Mouse (Mus musculus): ENCODE measurements at regions not wholly inside any gene's neighbourhood (a gene's known extent, or its start where the extent isn't known, plus 50 kb on each side); places are given as distances from the start of the nearest gene placed in this dataset.

DNA sequence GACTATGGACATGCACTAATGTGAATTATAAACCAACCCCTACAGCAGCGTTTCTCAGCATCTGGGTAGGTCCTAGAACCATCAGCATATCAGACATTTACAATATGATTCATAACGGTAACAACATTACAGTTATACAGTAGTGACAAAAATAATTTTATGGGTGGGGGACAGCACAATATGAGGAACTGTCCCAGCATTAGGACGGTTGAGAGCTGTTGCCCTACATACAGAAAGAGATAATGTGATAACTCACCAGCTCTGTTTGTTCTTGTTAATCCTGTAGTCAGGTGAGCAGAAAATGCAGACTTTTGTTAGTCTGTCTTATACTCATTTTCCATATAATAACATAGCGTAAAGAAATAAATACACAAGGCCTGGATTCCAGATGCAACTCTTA, 319.1 kb downstream of the Elavl2 start:
- H3K36me3 ChIP-seq (replicated peaks; ENCODE audit: control insufficient read depth, insufficient read depth, low read depth), result no peaks in the 10 kb centered on the region
- H3K27ac ChIP-seq, result no peak overlapping the region
- 49% methylated on average over 4 of the region's 4 CpGs for WGBS (ENCODE audit: insufficient replicate concordance)
- DNase-seq (ENCODE audit: low read depth in 3 of 3, low spot score in 3 of 3) (no peak), ATAC-seq (ENCODE audit: insufficient read depth) (no peak)
- no peak for TF ChIP-seq CTCF (IDR thresholded peaks at IDR 0.05; ENCODE audit: low read depth)
- no peak for TF ChIP-seq EP300 (IDR thresholded peaks at IDR 0.05; ENCODE audit: low read depth)
- no peak overlapping the region for H3K4me3 ChIP-seq (ENCODE audit: insufficient read depth in 1 of 2, low read depth in 2 of 2, low read length in 2 of 2)
- H3K4me2 ChIP-seq (ENCODE audit: low read depth), result no peak overlapping the region
- no peaks in the 10 kb centered on the region for H3K27me3 ChIP-seq (ENCODE audit: control insufficient read depth, insufficient read depth, low read length)
- no peak overlapping the region for H3K9ac ChIP-seq (replicated peaks)
- no peaks in the 10 kb centered on the region for H3K4me1 ChIP-seq (replicated peaks; ENCODE audit: control insufficient read depth in 2 of 2, insufficient read depth in 2 of 2, low read length in 1 of 2)
- H3K9me3 ChIP-seq (ENCODE audit: control insufficient read depth, low read length), result no peaks in the 10 kb centered on the region

DNA sequence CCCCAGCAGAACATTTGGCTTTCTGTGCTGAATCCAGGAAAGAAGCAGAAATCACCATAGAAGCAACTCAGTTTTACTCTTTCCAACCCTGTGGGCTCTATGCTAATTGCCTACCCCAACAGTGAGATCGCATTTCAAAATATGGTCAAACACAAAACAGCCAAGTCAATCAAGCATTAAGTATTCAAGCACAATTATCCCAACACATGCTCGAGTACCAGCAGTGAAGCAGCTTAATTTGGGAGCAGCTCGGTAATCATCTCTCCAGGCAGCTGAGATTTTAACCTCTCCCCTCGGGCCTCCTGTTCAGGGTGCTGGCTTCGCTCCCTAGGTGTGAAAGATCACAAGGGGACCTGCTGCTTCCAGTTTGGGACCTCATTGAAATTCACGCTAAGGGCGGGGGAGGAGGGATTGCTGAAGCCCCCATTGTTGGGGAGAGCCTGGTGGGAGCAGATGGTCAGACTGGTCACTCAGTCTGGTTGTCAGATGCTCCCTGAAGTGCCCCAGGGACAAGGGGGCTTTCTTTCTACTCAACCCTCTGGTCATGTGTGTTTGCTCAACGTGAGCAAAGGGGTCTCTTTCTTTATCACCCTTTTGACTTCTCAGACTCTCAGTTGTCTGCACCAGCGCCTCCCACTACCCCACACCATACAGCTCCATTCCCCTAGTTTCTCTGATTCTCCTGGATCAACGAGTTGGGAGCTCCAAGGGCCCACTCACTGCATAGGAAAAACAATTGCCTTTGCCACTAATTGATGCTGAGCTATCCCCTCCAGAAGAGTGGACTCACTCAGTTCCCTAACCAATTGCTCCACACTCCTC, 319.8 kb downstream of the Elavl2 start:
- TF ChIP-seq CTCF (IDR thresholded peaks at IDR 0.05; ENCODE audit: low read depth) (no peak), EP300 (IDR thresholded peaks at IDR 0.05; ENCODE audit: low read depth) (no peak)
- WGBS (ENCODE audit: insufficient replicate concordance), result 31% methylated on average over 10 of the region's 10 CpGs
- no peaks in the 10 kb centered on the region for H3K4me1 ChIP-seq (replicated peaks; ENCODE audit: control insufficient read depth in 2 of 2, insufficient read depth in 2 of 2, low read length in 1 of 2)
- no peak overlapping the region for H3K9ac ChIP-seq (replicated peaks)
- H3K4me3 ChIP-seq (ENCODE audit: insufficient read depth in 1 of 2, low read depth in 2 of 2, low read length in 2 of 2), result no peak overlapping the region
- H3K27me3 ChIP-seq (ENCODE audit: control insufficient read depth, insufficient read depth, low read length), result no peaks in the 10 kb centered on the region
- no peaks in the 10 kb centered on the region for H3K36me3 ChIP-seq (replicated peaks; ENCODE audit: control insufficient read depth, insufficient read depth, low read depth)
- DNase-seq (ENCODE audit: low read depth in 3 of 3, low spot score in 3 of 3), result no peak
- H3K9me3 ChIP-seq (ENCODE audit: control insufficient read depth, low read length), result no peaks in the 10 kb centered on the region
- H3K27ac ChIP-seq, result no peak overlapping the region
- no peak for ATAC-seq (ENCODE audit: insufficient read depth)
- H3K4me2 ChIP-seq (ENCODE audit: low read depth), result no peak overlapping the region

DNA sequence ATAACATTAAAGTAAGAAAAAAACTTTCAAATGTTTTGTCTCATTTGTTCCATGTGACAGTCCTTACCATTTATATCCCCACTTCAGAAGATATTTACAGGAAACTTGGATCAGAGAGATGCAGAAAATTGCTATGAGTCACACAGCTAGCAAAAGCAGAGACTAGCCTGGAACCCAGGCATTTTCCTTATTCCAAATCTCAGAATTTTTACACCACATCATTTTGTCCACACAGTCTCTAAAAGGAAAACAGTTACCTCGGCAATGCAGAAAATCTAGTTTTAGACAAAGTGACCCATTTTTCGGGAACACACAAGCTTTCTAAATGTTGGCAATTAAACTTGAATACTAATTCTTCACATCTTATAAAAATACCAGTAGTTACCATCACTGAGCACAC, 329.3 kb downstream of the Elavl2 start:
- Histone ChIP-seq H3K27me3 (ENCODE audit: control insufficient read depth, insufficient read depth, low read length) (no peaks in the 10 kb centered on the region), H3K4me1 (replicated peaks; ENCODE audit: control insufficient read depth in 2 of 2, insufficient read depth in 2 of 2, low read length in 1 of 2) (no peaks in the 10 kb centered on the region), H3K4me3 (ENCODE audit: insufficient read depth in 1 of 2, low read depth in 2 of 2, low read length in 2 of 2) (no peak overlapping the region), H3K9me3 (ENCODE audit: control insufficient read depth, low read length) (no peaks in the 10 kb centered on the region), H3K36me3 (replicated peaks; ENCODE audit: control insufficient read depth, insufficient read depth, low read depth) (no peaks in the 10 kb centered on the region), H3K9ac (replicated peaks) (no peak overlapping the region), H3K27ac (no peak overlapping the region), H3K4me2 (ENCODE audit: low read depth) (no peak overlapping the region)
- DNase-seq (ENCODE audit: low read depth in 3 of 3, low spot score in 3 of 3) (no peak), ATAC-seq (ENCODE audit: insufficient read depth) (no peak)
- 65% methylated on average over 2 of the region's 2 CpGs for WGBS (ENCODE audit: insufficient replicate concordance)
- TF ChIP-seq CTCF (IDR thresholded peaks at IDR 0.05; ENCODE audit: low read depth) (no peak), EP300 (IDR thresholded peaks at IDR 0.05; ENCODE audit: low read depth) (no peak)

DNA sequence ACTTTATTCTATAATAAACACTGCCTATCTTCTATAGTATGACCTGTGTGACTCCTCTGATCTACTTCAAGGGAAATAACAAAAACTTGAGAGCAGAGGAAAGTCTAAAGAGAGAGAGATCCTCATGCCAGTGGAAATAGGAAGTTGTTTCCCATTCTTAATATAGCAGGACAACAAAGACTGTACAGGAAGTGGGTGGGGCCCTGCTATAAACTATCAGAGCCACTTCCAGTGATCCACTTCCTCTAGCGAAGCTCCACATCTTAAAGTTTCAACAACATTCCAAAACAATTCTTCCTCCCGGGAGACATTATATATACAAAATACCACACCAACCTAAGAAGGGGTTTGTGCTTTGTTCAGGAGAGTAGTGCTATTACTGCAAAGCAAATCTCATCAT, 339.7 kb downstream of the Elavl2 start:
- H3K9me3 ChIP-seq (ENCODE audit: control insufficient read depth, low read length), result no peaks in the 10 kb centered on the region
- H3K4me3 ChIP-seq (ENCODE audit: insufficient read depth in 1 of 2, low read depth in 2 of 2, low read length in 2 of 2), result no peak overlapping the region
- ATAC-seq (ENCODE audit: insufficient read depth) (no peak), DNase-seq (ENCODE audit: low read depth in 3 of 3, low spot score in 3 of 3) (no peak)
- no peaks in the 10 kb centered on the region for H3K4me1 ChIP-seq (replicated peaks; ENCODE audit: control insufficient read depth in 2 of 2, insufficient read depth in 2 of 2, low read length in 1 of 2)
- WGBS (ENCODE audit: insufficient replicate concordance), result 38% methylated on average over 2 of the region's 2 CpGs
- H3K36me3 ChIP-seq (replicated peaks; ENCODE audit: control insufficient read depth, insufficient read depth, low read depth), result no peaks in the 10 kb centered on the region
- H3K9ac ChIP-seq (replicated peaks), result no peak overlapping the region
- no peak overlapping the region for H3K4me2 ChIP-seq (ENCODE audit: low read depth)
- no peak overlapping the region for H3K27ac ChIP-seq
- TF ChIP-seq EP300 (IDR thresholded peaks at IDR 0.05; ENCODE audit: low read depth), result no peak
- no peak for TF ChIP-seq CTCF (IDR thresholded peaks at IDR 0.05; ENCODE audit: low read depth)
- no peaks in the 10 kb centered on the region for H3K27me3 ChIP-seq (ENCODE audit: control insufficient read depth, insufficient read depth, low read length)

DNA sequence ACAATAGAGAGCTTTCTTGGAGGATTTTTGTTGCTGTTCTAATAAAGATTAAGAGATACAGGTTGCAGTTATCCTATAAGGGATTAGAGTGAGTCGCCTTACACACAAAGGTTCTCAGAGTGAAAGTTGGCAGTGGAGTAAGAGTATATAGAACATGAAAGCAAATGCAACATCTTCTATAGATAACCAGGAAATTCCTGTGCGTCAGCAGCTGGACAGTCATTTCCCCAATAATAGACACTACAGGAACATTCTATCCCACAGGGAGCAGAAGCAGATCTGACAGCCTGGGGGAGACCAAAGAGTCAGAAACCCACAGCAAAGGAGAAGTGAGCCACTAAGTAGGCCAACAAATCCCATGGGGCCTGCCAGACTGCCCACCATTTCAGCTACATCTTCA, 348.7 kb downstream of the Elavl2 start:
- H3K4me3 ChIP-seq (ENCODE audit: insufficient read depth in 1 of 2, low read depth in 2 of 2, low read length in 2 of 2), result no peak overlapping the region
- H3K36me3 ChIP-seq (replicated peaks; ENCODE audit: control insufficient read depth, insufficient read depth, low read depth), result no peaks in the 10 kb centered on the region
- no peak for ATAC-seq (ENCODE audit: insufficient read depth)
- no peaks in the 10 kb centered on the region for H3K9me3 ChIP-seq (ENCODE audit: control insufficient read depth, low read length)
- H3K27ac ChIP-seq, result no peak overlapping the region
- no peaks in the 10 kb centered on the region for H3K4me1 ChIP-seq (replicated peaks; ENCODE audit: control insufficient read depth in 2 of 2, insufficient read depth in 2 of 2, low read length in 1 of 2)
- no peak for TF ChIP-seq CTCF (IDR thresholded peaks at IDR 0.05; ENCODE audit: low read depth)
- no peak for TF ChIP-seq EP300 (IDR thresholded peaks at IDR 0.05; ENCODE audit: low read depth)
- WGBS (ENCODE audit: insufficient replicate concordance), result 58% methylated on average over 2 of the region's 2 CpGs
- DNase-seq (ENCODE audit: low read depth in 3 of 3, low spot score in 3 of 3), result no peak
- H3K9ac ChIP-seq (replicated peaks), result no peak overlapping the region
- no peak overlapping the region for H3K4me2 ChIP-seq (ENCODE audit: low read depth)
- no peaks in the 10 kb centered on the region for H3K27me3 ChIP-seq (ENCODE audit: control insufficient read depth, insufficient read depth, low read length)

Data from liver, embryonic 14.5 days (tissue).